Mouse (Mus musculus): Measurements from ENCODE around the gene Tfcp2l1.

Tfcp2l1 gene

GRCm38 (mm10) chr1:118658716-118659115 is 31.0 kb downstream of the Tfcp2l1 start:
- DNase-seq, result no peak

- no peak for DNase-seq
Measured at GRCm38 (mm10) chr1:118660880-118661465, 33.2 kb downstream of the Tfcp2l1 start.

- DNase-seq, result no peak
Measured at GRCm38 (mm10) chr1:118663062-118663461, 35.3 kb downstream of the Tfcp2l1 start.

- DNase-seq, result no peak
Measured at GRCm38 (mm10) chr1:118667536-118667935, 39.8 kb downstream of the Tfcp2l1 start.

GRCm38 (mm10) chr1:118672196-118672595 is 44.5 kb downstream of the Tfcp2l1 start:
- DNase-seq, result peak; percentile 17

GRCm38 (mm10) chr1:118674176-118674575 is 46.4 kb downstream of the Tfcp2l1 start:
- no peak for DNase-seq

- no peak for DNase-seq
Measured at GRCm38 (mm10) chr1:118681980-118682379, 54.2 kb downstream of the Tfcp2l1 start.

GRCm38 (mm10) chr1:118683686-118684085 is 55.9 kb downstream of the Tfcp2l1 start:
- no peak for DNase-seq

- DNase-seq, result no peak
Measured at GRCm38 (mm10) chr1:118687726-118688125, 60.0 kb downstream of the Tfcp2l1 start.

GRCm38 (mm10) chr1:118689830-118690229 is 62.1 kb downstream of the Tfcp2l1 start:
- peak; percentile 83 for DNase-seq

GRCm38 (mm10) chr1:118694436-118694835 is 66.7 kb downstream of the Tfcp2l1 start:
- DNase-seq, result no peak

- DNase-seq, result peak; percentile 58
Measured at GRCm38 (mm10) chr1:118697906-118698305, 70.2 kb downstream of the Tfcp2l1 start.

- no peak for DNase-seq
Measured at GRCm38 (mm10) chr1:118699118-118699890, 71.6 kb downstream of the Tfcp2l1 start.

GRCm38 (mm10) chr1:118699961-118700360 is 72.2 kb downstream of the Tfcp2l1 start:
- no peak for DNase-seq

GRCm38 (mm10) chr1:118711606-118712005 is 83.9 kb downstream of the Tfcp2l1 start:
- peak; percentile 28 for DNase-seq

GRCm38 (mm10) chr1:118716225-118716624 is 88.5 kb downstream of the Tfcp2l1 start:
- DNase-seq, result no peak

GRCm38 (mm10) chr1:118718055-118718454 is 90.3 kb downstream of the Tfcp2l1 start:
- DNase-seq, result no peak

- DNase-seq, result no peak
Measured at GRCm38 (mm10) chr1:118719699-118720098, 92.0 kb downstream of the Tfcp2l1 start.

GRCm38 (mm10) chr1:118720474-118721095 is 92.8 kb downstream of the Tfcp2l1 start:
- no peak for DNase-seq

- DNase-seq, result no peak
Measured at GRCm38 (mm10) chr1:118727075-118727474, 99.3 kb downstream of the Tfcp2l1 start.

- DNase-seq, result no peak
Measured at GRCm38 (mm10) chr1:118728796-118729195, 101.1 kb downstream of the Tfcp2l1 start.
